Mouse (Mus musculus): ENCODE measurements at regions not wholly inside any gene's neighbourhood (a gene's known extent, or its start where the extent isn't known, plus 50 kb on each side); places are given as distances from the start of the nearest gene placed in this dataset.

DNA sequence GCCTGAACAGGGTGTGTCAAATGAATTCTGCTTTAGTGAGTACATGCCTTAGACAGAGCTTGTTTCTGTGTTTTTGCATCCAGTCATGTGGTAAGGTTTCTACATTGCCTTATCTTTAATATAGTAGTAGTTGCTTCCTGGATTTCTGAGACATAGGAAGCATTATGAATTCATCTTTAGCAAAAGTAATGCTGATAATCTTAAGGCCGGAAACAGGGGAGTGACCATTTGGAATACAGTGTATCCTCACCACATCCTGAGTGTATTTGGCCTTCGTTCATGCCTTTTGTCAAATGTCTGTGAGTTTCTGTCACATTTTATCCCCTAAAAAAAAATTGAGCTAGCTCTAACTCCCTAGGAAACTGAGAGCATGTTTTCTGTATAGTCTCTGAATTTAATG is 482.9 kb downstream of the Cetn3 start:
- Histone ChIP-seq H3K36me3 (ENCODE audit: insufficient read depth, low read length) (no peaks in the 10 kb centered on the region), H3K4me1 (replicated peaks; ENCODE audit: low read depth, low read length) (no peaks in the 10 kb centered on the region), H3K27me3 (ENCODE audit: insufficient read depth, low read length) (no peaks in the 10 kb centered on the region), H3K4me3 (replicated peaks; ENCODE audit: low read length) (no peak overlapping the region), H3K9me3 (ENCODE audit: low read length) (no peaks in the 10 kb centered on the region)
- TF ChIP-seq CTCF (conservative IDR thresholded peaks at IDR 0.05; ENCODE audit: low read length) (no peak), NANOG (IDR thresholded peaks at IDR 0.05; ENCODE audit: borderline replicate concordance, low read length) (no peak), POU5F1 (IDR thresholded peaks at IDR 0.05; ENCODE audit: borderline replicate concordance, low read length) (no peak)

DNA sequence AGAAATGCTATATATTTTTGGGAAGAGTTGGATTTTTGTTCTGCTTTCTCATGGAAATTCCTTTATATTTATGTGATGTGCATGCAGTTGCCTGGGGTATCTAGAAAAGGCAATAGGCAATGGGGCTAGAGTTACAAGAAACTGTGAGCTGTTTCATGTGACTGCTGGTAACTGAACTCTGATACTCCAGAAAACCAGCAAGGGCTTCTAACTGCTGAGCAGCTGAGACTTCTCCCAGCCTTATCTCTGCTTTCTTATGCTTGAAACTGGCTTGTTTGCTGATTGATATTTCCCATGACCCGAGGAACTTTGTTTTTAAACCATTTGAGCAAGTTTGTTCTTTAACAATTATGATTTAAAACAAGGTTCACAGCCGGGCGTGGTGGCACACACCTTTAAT is 491.9 kb downstream of the Cetn3 start:
- Histone ChIP-seq H3K4me1 (replicated peaks; ENCODE audit: low read depth, low read length) (no peaks in the 10 kb centered on the region), H3K27me3 (ENCODE audit: insufficient read depth, low read length) (no peaks in the 10 kb centered on the region), H3K36me3 (ENCODE audit: insufficient read depth, low read length) (no peaks in the 10 kb centered on the region), H3K9me3 (ENCODE audit: low read length) (no peaks in the 10 kb centered on the region), H3K4me3 (replicated peaks; ENCODE audit: low read length) (no peak overlapping the region)
- no peak for TF ChIP-seq POU5F1 (IDR thresholded peaks at IDR 0.05; ENCODE audit: borderline replicate concordance, low read length)
- no peak for TF ChIP-seq NANOG (IDR thresholded peaks at IDR 0.05; ENCODE audit: borderline replicate concordance, low read length)
- TF ChIP-seq CTCF (conservative IDR thresholded peaks at IDR 0.05; ENCODE audit: low read length): no peak

DNA sequence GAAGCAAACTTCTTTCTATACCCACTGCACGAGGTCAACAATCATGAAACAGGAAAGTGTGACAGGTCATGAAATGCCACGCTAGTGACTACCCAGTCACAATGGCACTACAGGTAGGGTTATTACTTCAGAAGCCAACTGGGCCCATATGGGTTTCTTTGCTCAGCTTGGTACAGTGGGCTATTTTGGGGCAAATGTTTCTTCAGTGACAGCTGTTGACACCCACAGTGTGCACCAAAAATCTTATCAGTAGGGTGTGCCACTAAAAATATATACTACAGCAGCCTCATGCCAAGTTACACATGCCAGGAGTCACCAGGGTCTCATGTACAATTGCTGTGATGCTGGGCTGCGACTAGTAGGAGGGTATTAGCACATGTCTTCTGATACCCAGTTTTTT is 493.1 kb downstream of the Cetn3 start:
- no peaks in the 10 kb centered on the region for H3K4me1 ChIP-seq (replicated peaks; ENCODE audit: low read depth, low read length)
- no peak overlapping the region for H3K4me3 ChIP-seq (replicated peaks; ENCODE audit: low read length)
- no peaks in the 10 kb centered on the region for H3K36me3 ChIP-seq (ENCODE audit: insufficient read depth, low read length)
- no peak for TF ChIP-seq NANOG (IDR thresholded peaks at IDR 0.05; ENCODE audit: borderline replicate concordance, low read length)
- no peak for TF ChIP-seq POU5F1 (IDR thresholded peaks at IDR 0.05; ENCODE audit: borderline replicate concordance, low read length)
- no peak for TF ChIP-seq CTCF (conservative IDR thresholded peaks at IDR 0.05; ENCODE audit: low read length)
- no peaks in the 10 kb centered on the region for H3K27me3 ChIP-seq (ENCODE audit: insufficient read depth, low read length)
- no peaks in the 10 kb centered on the region for H3K9me3 ChIP-seq (ENCODE audit: low read length)

DNA sequence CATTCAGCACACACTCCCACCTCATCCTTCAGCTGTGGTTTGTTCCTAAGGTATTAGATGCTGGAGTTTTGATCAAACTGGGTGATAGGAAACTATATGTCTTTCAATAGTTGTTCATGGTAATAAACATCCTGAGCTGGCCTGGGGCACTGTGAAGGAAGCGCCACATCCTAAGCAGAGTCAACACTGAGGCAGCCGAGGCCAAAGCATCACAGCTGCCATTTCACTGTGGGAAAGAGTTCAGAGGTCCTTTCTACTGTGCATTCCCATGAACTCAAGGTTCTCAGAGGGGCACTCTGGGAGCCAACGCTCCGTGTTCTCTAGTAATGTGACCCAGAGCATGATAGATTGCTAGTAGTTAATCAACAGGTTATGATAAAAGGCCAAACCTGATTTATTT is 497.9 kb downstream of the Cetn3 start:
- H3K4me3 ChIP-seq (replicated peaks; ENCODE audit: low read length): no peak overlapping the region
- H3K4me1 ChIP-seq (replicated peaks; ENCODE audit: low read depth, low read length): no peaks in the 10 kb centered on the region
- no peaks in the 10 kb centered on the region for H3K9me3 ChIP-seq (ENCODE audit: low read length)
- no peaks in the 10 kb centered on the region for H3K27me3 ChIP-seq (ENCODE audit: insufficient read depth, low read length)
- TF ChIP-seq POU5F1 (IDR thresholded peaks at IDR 0.05; ENCODE audit: borderline replicate concordance, low read length) (no peak), NANOG (IDR thresholded peaks at IDR 0.05; ENCODE audit: borderline replicate concordance, low read length) (no peak), CTCF (conservative IDR thresholded peaks at IDR 0.05; ENCODE audit: low read length) (no peak)
- no peaks in the 10 kb centered on the region for H3K36me3 ChIP-seq (ENCODE audit: insufficient read depth, low read length)

DNA sequence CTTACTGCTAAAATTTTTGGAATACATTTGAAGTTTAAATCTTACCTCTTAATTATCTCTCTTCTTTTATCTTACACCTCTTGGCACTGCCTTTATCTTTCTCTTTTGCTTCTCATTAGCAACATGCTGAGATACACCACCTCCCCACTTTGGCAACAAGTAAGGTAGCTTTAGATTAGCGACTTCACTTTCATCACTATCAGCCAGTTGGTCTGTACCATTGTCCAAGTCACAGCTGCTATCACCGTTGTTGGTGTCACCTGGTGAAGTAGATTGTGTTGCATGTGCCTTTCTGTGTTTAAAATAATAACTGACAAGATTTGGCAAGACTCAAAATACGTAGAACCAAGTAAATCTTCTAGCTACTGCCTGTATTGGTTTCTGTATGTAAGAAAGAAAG is 513.0 kb downstream of the Cetn3 start:
- no peaks in the 10 kb centered on the region for H3K27me3 ChIP-seq (ENCODE audit: insufficient read depth, low read length)
- no peaks in the 10 kb centered on the region for H3K4me1 ChIP-seq (replicated peaks; ENCODE audit: low read depth, low read length)
- no peak overlapping the region for H3K4me3 ChIP-seq (replicated peaks; ENCODE audit: low read length)
- TF ChIP-seq POU5F1 (IDR thresholded peaks at IDR 0.05; ENCODE audit: borderline replicate concordance, low read length) (no peak), NANOG (IDR thresholded peaks at IDR 0.05; ENCODE audit: borderline replicate concordance, low read length) (no peak), CTCF (conservative IDR thresholded peaks at IDR 0.05; ENCODE audit: low read length) (no peak)
- peaks cover 4% of the 10 kb centered on the region; the same call in 1 of the 2 replicates for H3K9me3 ChIP-seq (ENCODE audit: low read length)
- no peaks in the 10 kb centered on the region for H3K36me3 ChIP-seq (ENCODE audit: insufficient read depth, low read length)

DNA sequence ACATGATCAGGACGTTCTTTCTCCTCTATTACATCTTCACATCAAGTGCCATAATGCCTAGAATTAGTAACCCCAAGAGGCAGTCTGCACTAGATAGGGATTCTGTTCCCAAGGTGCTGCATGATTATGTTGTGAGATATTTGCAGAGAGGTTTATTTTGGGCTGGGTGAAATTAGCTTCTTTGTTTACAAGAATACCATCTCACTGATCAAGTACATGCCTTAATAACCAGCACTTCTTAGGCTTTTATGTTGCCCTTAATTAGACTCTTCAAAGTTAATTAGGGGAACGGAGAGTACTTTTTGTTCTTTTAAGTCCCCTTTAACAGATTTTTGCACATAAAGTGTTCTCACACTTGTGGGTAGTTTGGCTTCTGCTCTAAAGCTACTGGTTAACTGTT is 521.4 kb downstream of the Cetn3 start:
- TF ChIP-seq NANOG (IDR thresholded peaks at IDR 0.05; ENCODE audit: borderline replicate concordance, low read length): no peak
- no peak for TF ChIP-seq POU5F1 (IDR thresholded peaks at IDR 0.05; ENCODE audit: borderline replicate concordance, low read length)
- TF ChIP-seq CTCF (conservative IDR thresholded peaks at IDR 0.05; ENCODE audit: low read length): no peak
- H3K27me3 ChIP-seq (ENCODE audit: insufficient read depth, low read length): no peaks in the 10 kb centered on the region
- H3K4me3 ChIP-seq (replicated peaks; ENCODE audit: low read length): no peak overlapping the region

DNA sequence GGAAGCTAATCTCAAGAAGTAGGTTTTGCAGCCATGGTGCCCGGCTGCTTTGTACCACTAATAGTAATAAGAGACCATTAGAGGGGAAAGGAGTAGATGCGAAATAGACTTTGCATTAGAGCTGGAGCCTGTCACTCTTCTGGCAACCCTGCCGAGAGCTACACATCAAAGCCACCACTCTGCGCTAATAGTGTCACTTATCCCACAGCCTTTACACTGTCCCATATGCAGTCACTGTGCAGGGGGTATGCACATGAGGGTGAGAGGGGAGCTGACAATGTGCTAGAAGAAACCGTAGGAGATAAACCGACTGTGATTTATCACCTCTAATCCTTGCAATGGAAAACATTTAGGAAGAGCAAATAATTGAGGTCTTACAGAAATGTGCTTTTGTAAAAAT is 522.2 kb downstream of the Cetn3 start:
- Histone ChIP-seq H3K9me3 (ENCODE audit: low read length) (no peaks in the 10 kb centered on the region), H3K4me3 (replicated peaks; ENCODE audit: low read length) (no peak overlapping the region), H3K4me1 (replicated peaks; ENCODE audit: low read depth, low read length) (no peaks in the 10 kb centered on the region), H3K36me3 (ENCODE audit: insufficient read depth, low read length) (no peaks in the 10 kb centered on the region), H3K27me3 (ENCODE audit: insufficient read depth, low read length) (no peaks in the 10 kb centered on the region)
- no peak for TF ChIP-seq CTCF (conservative IDR thresholded peaks at IDR 0.05; ENCODE audit: low read length)
- TF ChIP-seq POU5F1 (IDR thresholded peaks at IDR 0.05; ENCODE audit: borderline replicate concordance, low read length): no peak
- no peak for TF ChIP-seq NANOG (IDR thresholded peaks at IDR 0.05; ENCODE audit: borderline replicate concordance, low read length)

More for the DNA sequence above, 521.4 kb downstream of the Cetn3 start:
- Histone ChIP-seq H3K4me1 (replicated peaks; ENCODE audit: low read depth, low read length) (no peaks in the 10 kb centered on the region), H3K9me3 (ENCODE audit: low read length) (no peaks in the 10 kb centered on the region), H3K36me3 (ENCODE audit: insufficient read depth, low read length) (no peaks in the 10 kb centered on the region)

DNA sequence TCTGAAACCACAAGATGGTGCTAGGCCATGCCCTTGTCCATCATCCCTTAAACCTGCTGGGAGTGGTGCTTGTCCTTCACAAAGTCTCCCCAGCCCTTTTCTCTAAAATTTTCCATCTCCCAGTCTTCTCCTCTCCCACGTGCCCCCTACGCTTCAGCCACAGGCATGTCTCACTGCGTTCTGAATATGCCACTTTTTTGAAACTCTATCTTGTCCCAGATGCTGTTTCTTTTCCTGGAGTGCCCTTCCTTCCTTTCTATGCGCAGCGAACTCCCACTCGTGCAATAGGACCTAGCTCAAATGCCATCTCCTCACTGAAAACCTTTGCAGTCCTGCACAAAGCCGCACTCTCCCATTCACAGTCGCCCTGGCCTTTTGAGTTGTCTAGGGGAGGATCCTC is 525.5 kb downstream of the Cetn3 start:
- Histone ChIP-seq H3K4me1 (replicated peaks; ENCODE audit: low read depth, low read length) (no peaks in the 10 kb centered on the region), H3K4me3 (replicated peaks; ENCODE audit: low read length) (no peak overlapping the region), H3K9me3 (ENCODE audit: low read length) (no peaks in the 10 kb centered on the region), H3K27me3 (ENCODE audit: insufficient read depth, low read length) (no peaks in the 10 kb centered on the region), H3K36me3 (ENCODE audit: insufficient read depth, low read length) (no peaks in the 10 kb centered on the region)
- no peak for TF ChIP-seq POU5F1 (IDR thresholded peaks at IDR 0.05; ENCODE audit: borderline replicate concordance, low read length)
- TF ChIP-seq CTCF (conservative IDR thresholded peaks at IDR 0.05; ENCODE audit: low read length): no peak
- TF ChIP-seq NANOG (IDR thresholded peaks at IDR 0.05; ENCODE audit: borderline replicate concordance, low read length): no peak

DNA sequence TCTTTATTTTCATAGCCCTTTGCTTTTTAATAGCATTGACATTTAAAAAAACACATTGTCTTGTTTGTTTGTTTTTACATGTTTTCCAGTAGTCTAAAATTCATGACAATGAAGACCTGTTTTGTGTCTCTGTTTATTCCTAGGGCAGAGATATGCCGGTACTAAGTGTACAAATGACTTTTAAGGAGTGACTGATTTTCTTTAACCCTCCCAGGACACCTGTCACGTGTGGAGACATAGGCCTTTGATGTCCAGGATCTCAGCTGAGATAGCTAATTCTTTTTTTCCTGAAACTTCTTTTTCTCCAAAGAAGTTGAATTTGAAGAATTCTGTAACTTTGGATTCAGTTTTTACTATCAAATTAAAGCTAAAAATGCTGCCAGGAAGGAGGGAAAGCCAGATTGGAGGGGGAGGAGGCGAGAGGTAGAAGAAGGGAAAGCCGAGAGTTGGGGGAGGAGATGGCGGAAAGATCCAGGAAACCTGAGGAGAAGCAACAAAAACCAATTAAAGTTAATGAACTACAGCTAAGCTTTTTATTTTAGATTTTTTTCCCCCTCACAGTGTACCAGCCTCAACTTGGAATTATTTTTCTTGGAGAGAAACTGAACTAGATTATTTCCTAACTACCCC is 533.8 kb downstream of the Cetn3 start:
- Histone ChIP-seq H3K9me3 (ENCODE audit: low read length) (no peaks in the 10 kb centered on the region), H3K4me1 (replicated peaks; ENCODE audit: low read depth, low read length) (no peaks in the 10 kb centered on the region), H3K4me3 (replicated peaks; ENCODE audit: low read length) (no peak overlapping the region), H3K36me3 (ENCODE audit: insufficient read depth, low read length) (no peaks in the 10 kb centered on the region), H3K27me3 (ENCODE audit: insufficient read depth, low read length) (no peaks in the 10 kb centered on the region)
- TF ChIP-seq CTCF (conservative IDR thresholded peaks at IDR 0.05; ENCODE audit: low read length) (no peak), NANOG (IDR thresholded peaks at IDR 0.05; ENCODE audit: borderline replicate concordance, low read length) (no peak), POU5F1 (IDR thresholded peaks at IDR 0.05; ENCODE audit: borderline replicate concordance, low read length) (no peak)

All from E14TG2a.4 (cell line).